ENCODE assay signal across 27 mouse cellular contexts in the genomic region with DNA sequence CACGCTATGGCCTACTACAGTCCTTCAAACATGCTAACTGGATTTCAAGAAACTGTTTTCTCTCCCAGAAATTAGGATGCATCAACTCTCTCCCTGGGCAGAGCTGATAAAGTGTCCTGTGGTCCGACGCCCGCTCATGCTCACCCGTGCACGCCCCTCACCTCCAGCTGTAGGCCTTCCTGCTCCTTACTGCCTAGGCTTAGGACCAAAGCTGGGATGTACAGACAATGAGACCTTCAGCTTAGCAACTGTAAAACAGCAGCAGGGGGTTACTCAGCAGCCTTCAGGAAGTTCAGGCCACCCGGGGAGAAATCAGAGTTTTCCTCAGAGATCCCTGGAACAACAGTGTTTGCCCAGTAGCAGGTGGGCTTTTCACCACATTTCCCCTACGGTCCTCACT. TPM values are rescaled to one million over a fixed set of nuclear protein-coding genes. Genes with fewer than 3 reads are reported as not detected.
"Had no signal": no experiment of that assay in that cellular context is flagged by ENCODE, and none has a peak within 500 bp of the region (broad histone marks: within the 10 kb centered on the region; RNA-seq: fewer than 3 reads in every experiment).

No protein-coding gene starts in this region.

- H3K9ac ChIP-seq: heart, embryonic 13.5 days; heart, embryonic 15.5 days; hindbrain, embryonic 13.5 days; hindbrain, embryonic 15.5 days; intestine, embryonic 15.5 days; limb, embryonic 13.5 days; limb, embryonic 15.5 days; liver, embryonic 12.5 days; liver, embryonic 14.5 days had no signal

- H3K4me1 ChIP-seq: heart, embryonic 15.5 days; hindbrain, embryonic 15.5 days; intestine, embryonic 15.5 days; limb, embryonic 13.5 days; limb, embryonic 15.5 days; liver, embryonic 12.5 days had no signal

- H3K27me3 ChIP-seq: heart, embryonic 15.5 days; hindbrain, embryonic 13.5 days; hindbrain, embryonic 15.5 days; intestine, embryonic 15.5 days; limb, embryonic 13.5 days; limb, embryonic 15.5 days; liver, embryonic 12.5 days had no signal

- H3K4me2 ChIP-seq: heart, embryonic 13.5 days; heart, embryonic 15.5 days; hindbrain, embryonic 13.5 days; hindbrain, embryonic 15.5 days; intestine, embryonic 15.5 days; limb, embryonic 13.5 days; limb, embryonic 15.5 days; liver, embryonic 12.5 days had no signal

- ATAC-seq: hindbrain, postnatal 0 days; intestine, embryonic 15.5 days; intestine, postnatal 0 days; liver, embryonic 12.5 days had no signal

- H3K9me3 ChIP-seq: heart, embryonic 10.5 days; heart, embryonic 13.5 days; heart, embryonic 15.5 days; hindbrain, embryonic 13.5 days; hindbrain, embryonic 15.5 days; intestine, embryonic 15.5 days; limb, embryonic 13.5 days; limb, embryonic 15.5 days; liver, embryonic 12.5 days had no signal

- H3K27ac ChIP-seq: heart, embryonic 10.5 days; heart, embryonic 13.5 days; heart, embryonic 15.5 days; hindbrain, embryonic 13.5 days; hindbrain, embryonic 15.5 days; hindbrain, postnatal 0 days; intestine, embryonic 15.5 days; layer of hippocampus, adult 2 months; left cerebral cortex, adult 2 months; limb, embryonic 13.5 days; limb, embryonic 15.5 days; liver, embryonic 12.5 days; liver, embryonic 14.5 days had no signal

- H3K36me3 ChIP-seq: heart, embryonic 10.5 days; heart, embryonic 13.5 days; heart, embryonic 15.5 days; hindbrain, embryonic 13.5 days; hindbrain, embryonic 15.5 days; intestine, embryonic 15.5 days; limb, embryonic 13.5 days; limb, embryonic 15.5 days; liver, embryonic 12.5 days had no signal

- DNase-seq: gastrocnemius, postnatal 14 days; gastrocnemius, postnatal 36 days; heart, adult 18-20 months; heart, postnatal 14 days; heart, postnatal 36 days; kidney, adult 18-20 months; kidney, adult 8-10 months; kidney, postnatal 10 days; kidney, postnatal 25 days; kidney, postnatal 4 days had no signal

- H3K4me3 ChIP-seq: heart, embryonic 10.5 days; heart, embryonic 13.5 days; heart, embryonic 15.5 days; hindbrain, embryonic 13.5 days; hindbrain, embryonic 15.5 days; intestine, embryonic 15.5 days; layer of hippocampus, adult 2 months; left cerebral cortex, adult 2 months; limb, embryonic 13.5 days; limb, embryonic 15.5 days; liver, embryonic 12.5 days had no signal

RNA-seq across cellular contexts. Expression of a gene that starts 37.1 kb away (rescaled TPM):
- polyA plus RNA-seq: heart, embryonic 13.5 days; heart, embryonic 15.5 days; heart, postnatal 0 days; intestine, embryonic 15.5 days; intestine, postnatal 0 days; kidney, embryonic 14.5 days; kidney, embryonic 16.5 days; limb, embryonic 13.5 days; limb, embryonic 15.5 days had no signal
